Mouse (Mus musculus) forebrain, embryonic 10.5 days (tissue): ENCODE measurements around the gene Kif3c. TPM values are rescaled to one million over a fixed set of nuclear protein-coding genes. Genes with fewer than 3 reads are reported as not detected.

Experiments
- DNase-seq: peaks from one replicate; pipeline ENCODE4 v3.0.0-alpha.2; 2017; ENCODE audit warnings: low spot score; ENCODE audit errors: extremely low spot score
- H3K27ac ChIP-seq: fragments of 300-500 bp; sonication (generic); 2 replicates; pipeline ENCODE4 v1.5.1; 2016; ENCODE audit warnings: mild to moderate bottlenecking
- H3K27me3 ChIP-seq: fragments of 300-500 bp; sonication (generic); 2 replicates; pipeline ENCODE4 v1.6.1; 2016; ENCODE audit warnings: mild to moderate bottlenecking; ENCODE audit not compliant: poor library complexity, severe bottlenecking
- H3K36me3 ChIP-seq: fragments of 300-500 bp; sonication (generic); replicated peaks from 2 replicates; pipeline ENCODE4 v1.6.1; 2016; ENCODE audit warnings: mild to moderate bottlenecking, moderate library complexity
- H3K4me1 ChIP-seq: fragments of 300-500 bp; sonication (generic); 2 replicates; pipeline ENCODE4 v1.6.1; 2016
- H3K4me3 ChIP-seq: fragments of 300-500 bp; sonication (generic); 2 replicates; pipeline ENCODE4 v1.5.1; 2016; ENCODE audit warnings: mild to moderate bottlenecking, moderate library complexity
- H3K9me3 ChIP-seq: fragments of 300-500 bp; sonication (generic); 2 replicates; pipeline ENCODE4 v1.6.1; 2016; ENCODE audit warnings: mild to moderate bottlenecking, moderate library complexity
- WGBS: fragments of 180-500 bp; shearing (Covaris S2); methylation state at CpG from one replicate; pipeline ENCODE4 v1.1.7; 2016; 5-methylcytosine and 5-hydroxymethylcytosine counted together
- polyA plus RNA-seq: library from polyadenylated mRNA; unstranded; fragments of >200 nt; fragmentation: Nextera tagmentation; extraction: Ambion mirVana; gene quantifications from 2 replicates; pipeline ENCODE4 v1.2.1, GENCODE M21; 2016

The Kif3c gene
- polyA plus RNA-seq, 1 experiment from 2014 or later: 15.0 TPM

GRCm38 (mm10) chr12:3427891-3428775 is 63.2 kb downstream of the Kif3c start:
- peaks cover 23% of the 10 kb centered on the region for H3K4me1 ChIP-seq
- DNase-seq: no peak
- peak overlapping the region; percentile 92 for H3K4me3 ChIP-seq
- no peaks in the 10 kb centered on the region for H3K27me3 ChIP-seq
- H3K9me3 ChIP-seq: 0 out of 2 replicates have a peak, but pooled peaks cover 2% of the 10 kb centered on the region
- H3K27ac ChIP-seq: peak overlapping the region; percentile 97; the same call in 1 of the 2 replicates
- WGBS: 67% methylated on average over 11 of the region's 11 CpGs
- peaks cover 20% of the 10 kb centered on the region for H3K36me3 ChIP-seq

GRCm38 (mm10) chr12:3429681-3430442 is 64.9 kb downstream of the Kif3c start:
- DNase-seq: no peak
- 91% methylated on average over 2 of the region's 2 CpGs for WGBS
- Histone ChIP-seq H3K4me1 (peaks cover 15% of the 10 kb centered on the region), H3K36me3 (peaks cover 24% of the 10 kb centered on the region), H3K9me3 (0 out of 2 replicates have a peak, but pooled peaks cover 2% of the 10 kb centered on the region), H3K27me3 (no peaks in the 10 kb centered on the region), H3K27ac (no peak overlapping the region), H3K4me3 (no peak overlapping the region)

- Histone ChIP-seq H3K4me1 (peaks cover 10% of the 10 kb centered on the region), H3K9me3 (0 out of 2 replicates have a peak, but pooled peaks cover 2% of the 10 kb centered on the region), H3K27ac (no peak overlapping the region), H3K4me3 (no peak overlapping the region), H3K27me3 (no peaks in the 10 kb centered on the region), H3K36me3 (peaks cover 24% of the 10 kb centered on the region)
- DNase-seq: no peak
Observed at GRCm38 (mm10) chr12:3430443-3430753, 65.5 kb downstream of the Kif3c start.

- Histone ChIP-seq H3K27me3 (no peaks in the 10 kb centered on the region), H3K36me3 (peaks cover 24% of the 10 kb centered on the region), H3K27ac (no peak overlapping the region), H3K4me3 (no peak overlapping the region), H3K9me3 (0 out of 2 replicates have a peak, but pooled peaks cover 2% of the 10 kb centered on the region), H3K4me1 (0 out of 2 replicates have a peak, but pooled peaks cover 4% of the 10 kb centered on the region)
- no peak for DNase-seq
Observed at GRCm38 (mm10) chr12:3430985-3431384, 66.1 kb downstream of the Kif3c start.

GRCm38 (mm10) chr12:3433736-3434135 is 68.8 kb downstream of the Kif3c start:
- no peak overlapping the region for H3K27ac ChIP-seq
- peaks cover 43% of the 10 kb centered on the region for H3K36me3 ChIP-seq
- H3K4me3 ChIP-seq: no peak overlapping the region
- no peaks in the 10 kb centered on the region for H3K9me3 ChIP-seq
- no peak for DNase-seq
- no peaks in the 10 kb centered on the region for H3K27me3 ChIP-seq
- 69% methylated on average over 1 of the region's 1 CpGs for whole genome bisulfite sequencing
- H3K4me1 ChIP-seq: no peaks in the 10 kb centered on the region

GRCm38 (mm10) chr12:3436446-3436845 is 71.5 kb downstream of the Kif3c start:
- H3K36me3 ChIP-seq: peaks cover 45% of the 10 kb centered on the region
- H3K9me3 ChIP-seq: no peaks in the 10 kb centered on the region
- H3K4me3 ChIP-seq: no peak overlapping the region
- no peak for DNase-seq
- H3K27me3 ChIP-seq: no peaks in the 10 kb centered on the region
- no peaks in the 10 kb centered on the region for H3K4me1 ChIP-seq
- WGBS: 89% methylated on average over 5 of the region's 5 CpGs
- H3K27ac ChIP-seq: no peak overlapping the region

- Histone ChIP-seq H3K27me3 (no peaks in the 10 kb centered on the region), H3K4me1 (no peaks in the 10 kb centered on the region), H3K27ac (no peak overlapping the region), H3K36me3 (peaks cover 42% of the 10 kb centered on the region), H3K9me3 (no peaks in the 10 kb centered on the region), H3K4me3 (no peak overlapping the region)
- DNase-seq: no peak
- WGBS: 91% methylated on average over 1 of the region's 1 CpGs
Observed at GRCm38 (mm10) chr12:3437815-3438214, 72.9 kb downstream of the Kif3c start.

- Histone ChIP-seq H3K36me3 (peaks cover 45% of the 10 kb centered on the region), H3K27ac (no peak overlapping the region), H3K27me3 (no peaks in the 10 kb centered on the region), H3K9me3 (no peaks in the 10 kb centered on the region), H3K4me3 (no peak overlapping the region), H3K4me1 (no peaks in the 10 kb centered on the region)
- DNase-seq: no peak
- WGBS: 94% methylated on average over 2 of the region's 2 CpGs
Observed at GRCm38 (mm10) chr12:3440916-3441315, 76.0 kb downstream of the Kif3c start.

- DNase-seq: no peak
- no peak overlapping the region for H3K4me3 ChIP-seq
- no peaks in the 10 kb centered on the region for H3K27me3 ChIP-seq
- no peak overlapping the region for H3K27ac ChIP-seq
- 93% methylated on average over 5 of the region's 5 CpGs for WGBS
- peaks cover 43% of the 10 kb centered on the region for H3K36me3 ChIP-seq
- H3K4me1 ChIP-seq: no peaks in the 10 kb centered on the region
- H3K9me3 ChIP-seq: no peaks in the 10 kb centered on the region
Observed at GRCm38 (mm10) chr12:3441361-3441760, 76.4 kb downstream of the Kif3c start.

GRCm38 (mm10) chr12:3453554-3453953 is 88.6 kb downstream of the Kif3c start:
- H3K9me3 ChIP-seq: no peaks in the 10 kb centered on the region
- no peaks in the 10 kb centered on the region for H3K27me3 ChIP-seq
- H3K27ac ChIP-seq: no peak overlapping the region
- H3K4me3 ChIP-seq: no peak overlapping the region
- no peak for DNase-seq
- no peaks in the 10 kb centered on the region for H3K4me1 ChIP-seq
- peaks cover 59% of the 10 kb centered on the region for H3K36me3 ChIP-seq
- WGBS: 91% methylated on average over 3 of the region's 3 CpGs

Other genes with a start within 250 kb of the Kif3c start
- gene Rab10, start 55.2 kb upstream of the Kif3c start, polyA plus RNA-seq: 69.4 and 71.5 TPM in 2 replicates
- 16.4 and 17.7 TPM in 2 replicates for gene Asxl2, start 61.7 kb downstream of the Kif3c start, polyA plus RNA-seq
- 29.7 and 31.3 TPM in 2 replicates for gene Dtnb, start 207.2 kb downstream of the Kif3c start, polyA plus RNA-seq